Mouse (Mus musculus) liver, adult 2 months (tissue): ENCODE measurements around the gene Olfr122. TPM values are rescaled to one million over a fixed set of nuclear protein-coding genes. Genes with fewer than 3 reads are reported as not detected.

ENCODE experiments used
- DNase-seq: peaks from one replicate; pipeline ENCODE4 v3.0.0-alpha.2; 2011; ENCODE audit warnings: low read depth, low spot score; ENCODE audit errors: extremely low read depth
- H3K27ac ChIP-seq: fragments of 200-500 bp; replicated peaks from 2 replicates; pipeline ENCODE4 v1.5.1; 2012; ENCODE audit warnings: low read depth, mild to moderate bottlenecking, control low read depth, inconsistent platforms, low read length; ENCODE audit not compliant: insufficient read depth
- H3K27me3 ChIP-seq: fragments of 200-500 bp; 2 replicates; pipeline ENCODE4 v1.6.1; 2012; ENCODE audit warnings: mild to moderate bottlenecking, moderate library complexity, low read length, inconsistent platforms; ENCODE audit not compliant: control insufficient read depth, insufficient read depth
- H3K36me3 ChIP-seq: fragments of 200-500 bp; 2 replicates; pipeline ENCODE4 v1.6.1; 2012; ENCODE audit warnings: low read length, inconsistent platforms; ENCODE audit not compliant: control insufficient read depth, insufficient read depth
- H3K4me1 ChIP-seq: fragments of 200-500 bp; 2 replicates; pipeline ENCODE4 v1.6.1; 2011; ENCODE audit warnings: low read length; ENCODE audit not compliant: control insufficient read depth, insufficient read depth
- H3K4me3 ChIP-seq: fragments of 200-500 bp; 2 replicates; pipeline ENCODE4 v1.5.1; 2011; ENCODE audit warnings: low read depth, mild to moderate bottlenecking, control low read depth, low read length, moderate library complexity; ENCODE audit not compliant: insufficient read depth
- H3K79me2 ChIP-seq: fragments of 200-500 bp; 2 replicates; pipeline ENCODE4 v1.6.1; 2012; ENCODE audit warnings: inconsistent platforms, mild to moderate bottlenecking, low read length, moderate library complexity; ENCODE audit not compliant: control insufficient read depth, insufficient read depth
- H3K9ac ChIP-seq: fragments of 200-500 bp; 2 replicates; pipeline ENCODE4 v1.6.1; 2012; ENCODE audit warnings: low read depth, mild to moderate bottlenecking, control low read depth, inconsistent platforms, low read length
- CTCF ChIP-seq: fragments of 200-500 bp; IDR thresholded peaks from 2 replicates; pipeline ENCODE4 v1.5.1; 2011; ENCODE audit warnings: low read depth, low read length, control low read depth
- POLR2A ChIP-seq: fragments of 200-500 bp; IDR thresholded peaks from 2 replicates; pipeline ENCODE4 v1.6.1; 2011; ENCODE audit warnings: low read length, control low read depth; ENCODE audit not compliant: insufficient read depth; ENCODE audit errors: extremely low read depth
- WGBS: fragments of 180-500 bp; shearing (Covaris S2); methylation state at CpG from one replicate; pipeline ENCODE4 v1.1.7; 2018; 5-methylcytosine and 5-hydroxymethylcytosine counted together
- polyA plus RNA-seq: library from polyadenylated mRNA; depleted of rRNA; stranded (reverse); fragments of >200 nt; gene quantifications from 2 replicates; pipeline ENCODE4 v1.2.3, GENCODE M21; 2012; rRNA removed
- total RNA-seq: library from RNA; depleted of rRNA; stranded (reverse); fragments of >200 nt; gene quantifications from 2 replicates; pipeline ENCODE4 v1.2.3, GENCODE M21; 2014; rRNA removed

The Olfr122 gene
- total RNA-seq (not detected in 2 replicates), polyA plus RNA-seq (not detected in 2 replicates)

DNA sequence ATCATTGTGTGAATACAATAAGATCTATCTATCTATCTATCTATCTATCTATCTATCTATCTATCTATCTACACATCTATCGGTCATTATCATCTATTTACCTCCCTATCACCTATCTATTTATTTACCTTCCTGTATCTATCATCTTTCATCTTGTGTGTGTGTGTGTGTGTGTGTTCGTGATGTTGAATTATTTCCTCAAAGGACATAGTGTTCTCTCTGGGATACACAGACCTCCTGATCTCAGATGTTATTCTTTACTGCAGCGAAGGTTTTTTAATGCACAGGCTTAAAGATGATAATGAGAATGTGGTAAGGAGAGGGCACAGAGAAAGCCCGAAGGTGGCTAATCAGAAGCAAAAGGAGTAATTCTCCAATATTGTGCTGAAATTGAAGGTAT is at the start of gene Olfr122:
Olfr122 (plus strand) TSS at position 301 of the 400 bp plus-strand sequence.
- no peaks in the 10 kb centered on the region for H3K79me2 ChIP-seq
- no peaks in the 10 kb centered on the region for H3K36me3 ChIP-seq
- DNase-seq = no peak
- H3K9ac ChIP-seq = no peak within 1 kb of the TSS
- TF ChIP-seq POLR2A = no peak
- H3K27me3 ChIP-seq = no peaks in the 10 kb centered on the region
- 73% methylated on average over 4 of the region's 4 CpGs for WGBS
- H3K4me1 ChIP-seq = no peaks in the 10 kb centered on the region
- no peak within 1 kb of the TSS for H3K27ac ChIP-seq
- H3K4me3 ChIP-seq = no peak within 1 kb of the TSS

DNA sequence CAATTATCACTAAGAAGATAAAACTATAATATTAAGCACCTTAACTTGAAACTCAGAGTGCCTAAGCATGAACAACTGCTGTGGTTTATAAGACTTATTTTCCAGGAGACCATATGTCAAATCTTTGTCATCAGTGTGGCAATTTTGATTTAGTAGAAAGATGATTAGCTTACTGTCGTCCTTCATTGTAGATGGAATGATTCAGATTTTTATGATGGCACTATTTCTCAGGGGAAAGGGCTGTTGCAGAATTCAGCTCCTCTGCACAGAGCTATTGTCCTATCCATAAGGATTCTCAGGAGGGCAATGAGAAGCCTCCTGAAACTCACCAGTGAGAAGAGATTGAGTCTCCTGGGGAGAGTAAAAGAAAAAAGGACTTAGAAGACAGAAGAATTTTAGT is 46.9 kb upstream of the Olfr122 start, which contains the start of gene Olfr120:
Olfr120 (plus strand) TSS at position 301 of the 400 bp plus-strand sequence.
- Histone ChIP-seq H3K79me2 (no peaks in the 10 kb centered on the region), H3K4me1 (no peaks in the 10 kb centered on the region), H3K9ac (no peak within 1 kb of the TSS), H3K36me3 (no peaks in the 10 kb centered on the region), H3K27me3 (no peaks in the 10 kb centered on the region), H3K27ac (no peak within 1 kb of the TSS), H3K4me3 (no peak within 1 kb of the TSS)
- WGBS = 59% methylated on average over 1 of the region's 1 CpGs
- TF ChIP-seq CTCF = no peak
- TF ChIP-seq POLR2A = no peak
- no peak for DNase-seq

DNA sequence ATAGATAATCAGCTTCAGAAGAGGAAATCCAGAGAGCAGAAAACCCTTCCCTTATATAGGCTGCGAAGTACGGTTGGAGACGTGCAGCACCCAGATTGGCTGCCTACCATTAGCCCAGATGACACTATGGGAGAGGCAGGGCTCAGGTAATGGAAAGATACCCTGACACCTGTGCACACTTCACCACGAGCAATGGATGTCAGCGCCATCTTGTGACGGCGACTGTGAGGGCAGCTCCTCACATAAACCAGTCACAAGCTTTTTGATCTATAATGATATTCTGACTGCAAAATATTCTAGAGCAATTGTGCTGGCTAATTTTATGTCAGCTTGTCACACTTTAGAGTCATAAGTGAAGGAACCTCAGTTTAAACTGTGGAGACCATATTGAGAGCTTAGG is 30.3 kb upstream of the Olfr122 start:
- Histone ChIP-seq H3K36me3 (no peaks in the 10 kb centered on the region), H3K4me3 (no peak overlapping the region), H3K27ac (no peak overlapping the region), H3K27me3 (no peaks in the 10 kb centered on the region), H3K79me2 (no peaks in the 10 kb centered on the region), H3K4me1 (no peaks in the 10 kb centered on the region), H3K9ac (no peak overlapping the region)
- TF ChIP-seq POLR2A (no peak), CTCF (no peak)
- 47% methylated on average over 7 of the region's 7 CpGs for WGBS
- no peak for DNase-seq

DNA sequence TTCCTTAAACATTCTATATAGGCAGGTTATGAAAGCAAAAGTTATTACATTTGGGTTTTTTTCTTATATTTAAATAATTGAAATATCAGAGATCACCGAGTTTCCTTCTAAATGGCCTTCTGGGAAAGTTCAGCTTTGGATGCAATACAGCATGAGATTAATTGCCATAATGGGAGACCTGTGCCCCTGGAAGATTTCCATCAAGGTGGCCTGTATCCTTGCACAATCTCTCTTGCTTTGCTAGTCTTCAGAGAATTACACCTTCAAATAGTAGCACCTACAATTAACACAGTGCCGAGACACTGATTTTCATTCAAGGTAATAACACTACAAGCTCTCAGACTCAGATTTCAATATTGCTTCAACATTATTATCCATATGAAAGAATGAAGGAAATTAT is 24.8 kb downstream of the Olfr122 start, which contains the start of gene Olfr123:
Olfr123 (plus strand) TSS at position 301 of the 400 bp plus-strand sequence.
- TF ChIP-seq CTCF = no peak
- no peak for TF ChIP-seq POLR2A
- 87% methylated on average over 2 of the region's 2 CpGs for WGBS

DNA sequence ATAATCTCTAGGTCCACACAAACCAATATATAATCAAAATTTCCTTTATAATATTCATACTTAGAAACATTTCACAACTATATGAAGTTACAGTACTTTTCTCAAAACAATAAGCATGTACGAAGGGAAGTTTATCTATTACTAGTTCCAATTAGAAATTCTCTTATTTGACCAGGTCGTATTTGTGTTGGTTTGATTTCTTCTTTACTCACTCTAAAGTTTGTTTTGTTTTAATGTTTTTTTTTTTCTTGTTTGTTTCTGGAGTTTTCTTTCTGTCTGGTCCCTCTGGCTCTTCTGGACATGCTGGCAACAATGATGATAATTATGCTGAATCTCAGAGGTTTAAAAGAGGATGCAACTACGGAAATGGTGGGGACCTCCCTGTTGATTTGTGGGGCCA is 31.2 kb downstream of the Olfr122 start, which contains the start of gene Olfr124:
Olfr124 (plus strand) TSS at position 301 of the 400 bp plus-strand sequence.
- Histone ChIP-seq H3K9ac (no peak within 1 kb of the TSS), H3K27ac (no peak within 1 kb of the TSS), H3K36me3 (no peaks in the 10 kb centered on the region), H3K79me2 (no peaks in the 10 kb centered on the region), H3K4me1 (no peaks in the 10 kb centered on the region), H3K4me3 (no peak within 1 kb of the TSS), H3K27me3 (no peaks in the 10 kb centered on the region)
- 79% methylated on average over 3 of the region's 3 CpGs for WGBS
- no peak for TF ChIP-seq POLR2A
- no peak for TF ChIP-seq CTCF
- DNase-seq = no peak

More for the DNA sequence above, 24.8 kb downstream of the Olfr122 start, which contains the start of gene Olfr123:
- no peak for DNase-seq
- no peak within 1 kb of the TSS for H3K4me3 ChIP-seq
- no peaks in the 10 kb centered on the region for H3K4me1 ChIP-seq
- H3K27me3 ChIP-seq = no peaks in the 10 kb centered on the region
- H3K79me2 ChIP-seq = no peaks in the 10 kb centered on the region
- H3K27ac ChIP-seq = no peak within 1 kb of the TSS
- H3K9ac ChIP-seq = no peak within 1 kb of the TSS
- H3K36me3 ChIP-seq = no peaks in the 10 kb centered on the region

Other genes starting within 250 kb of the Olfr122 start
- not detected in 2 replicates for gene Olfr112, start 199.2 kb upstream of the Olfr122 start, total RNA-seq
- not detected in 2 replicates for gene Olfr112, start 199.2 kb upstream of the Olfr122 start, polyA plus RNA-seq
- not detected in 2 replicates for gene Olfr113, start 190.9 kb upstream of the Olfr122 start, total RNA-seq
- gene Olfr113, start 190.9 kb upstream of the Olfr122 start, polyA plus RNA-seq = not detected in 2 replicates
- gene Olfr114, start 175.9 kb upstream of the Olfr122 start, total RNA-seq = not detected in 2 replicates
- not detected in 2 replicates for gene Olfr114, start 175.9 kb upstream of the Olfr122 start, polyA plus RNA-seq
- not detected in 2 replicates for gene Olfr115, start 141.5 kb upstream of the Olfr122 start, total RNA-seq
- not detected in 2 replicates for gene Olfr115, start 141.5 kb upstream of the Olfr122 start, polyA plus RNA-seq
- not detected in 2 replicates for gene Olfr116, start 141.4 kb upstream of the Olfr122 start, total RNA-seq
- gene Olfr116, start 141.4 kb upstream of the Olfr122 start, polyA plus RNA-seq = not detected in 2 replicates
- not detected in 2 replicates for gene Olfr117, start 104.8 kb upstream of the Olfr122 start, total RNA-seq
- not detected in 2 replicates for gene Olfr117, start 104.8 kb upstream of the Olfr122 start, polyA plus RNA-seq
- not detected in 2 replicates for gene Olfr118, start 101.6 kb upstream of the Olfr122 start, total RNA-seq
- gene Olfr118, start 101.6 kb upstream of the Olfr122 start, polyA plus RNA-seq = not detected in 2 replicates
- gene Olfr119, start 72.0 kb upstream of the Olfr122 start, total RNA-seq = not detected in 2 replicates
- not detected in 2 replicates for gene Olfr119, start 72.0 kb upstream of the Olfr122 start, polyA plus RNA-seq
- not detected in 2 replicates for gene Olfr120, start 46.8 kb upstream of the Olfr122 start, total RNA-seq
- not detected in 2 replicates for gene Olfr120, start 46.8 kb upstream of the Olfr122 start, polyA plus RNA-seq
- not detected in 2 replicates for gene Olfr121, start 19.8 kb upstream of the Olfr122 start, total RNA-seq
- gene Olfr121, start 19.8 kb upstream of the Olfr122 start, polyA plus RNA-seq = not detected in 2 replicates
- gene Olfr123, start 24.9 kb downstream of the Olfr122 start, total RNA-seq = not detected in 2 replicates
- gene Olfr123, start 24.9 kb downstream of the Olfr122 start, polyA plus RNA-seq = not detected in 2 replicates
- gene Olfr124, start 31.3 kb downstream of the Olfr122 start, total RNA-seq = not detected in 2 replicates
- gene Olfr124, start 31.3 kb downstream of the Olfr122 start, polyA plus RNA-seq = not detected in 2 replicates
- not detected in 2 replicates for gene Olfr125, start 64.3 kb downstream of the Olfr122 start, total RNA-seq
- not detected in 2 replicates for gene Olfr125, start 64.3 kb downstream of the Olfr122 start, polyA plus RNA-seq
- not detected in 2 replicates for gene Olfr126, start 78.9 kb downstream of the Olfr122 start, total RNA-seq
- not detected in 2 replicates for gene Olfr126, start 78.9 kb downstream of the Olfr122 start, polyA plus RNA-seq
- not detected in 2 replicates for gene Olfr127, start 131.8 kb downstream of the Olfr122 start, total RNA-seq
- gene Olfr127, start 131.8 kb downstream of the Olfr122 start, polyA plus RNA-seq = not detected in 2 replicates
- not detected in 2 replicates for gene Olfr128, start 151.9 kb downstream of the Olfr122 start, total RNA-seq
- gene Olfr128, start 151.9 kb downstream of the Olfr122 start, polyA plus RNA-seq = not detected in 2 replicates
- gene Olfr761, start 184.5 kb downstream of the Olfr122 start, total RNA-seq = not detected in 2 replicates
- not detected in 2 replicates for gene Olfr761, start 184.5 kb downstream of the Olfr122 start, polyA plus RNA-seq